26 mouse cellular contexts compared by ENCODE assay signal in the genomic region with DNA sequence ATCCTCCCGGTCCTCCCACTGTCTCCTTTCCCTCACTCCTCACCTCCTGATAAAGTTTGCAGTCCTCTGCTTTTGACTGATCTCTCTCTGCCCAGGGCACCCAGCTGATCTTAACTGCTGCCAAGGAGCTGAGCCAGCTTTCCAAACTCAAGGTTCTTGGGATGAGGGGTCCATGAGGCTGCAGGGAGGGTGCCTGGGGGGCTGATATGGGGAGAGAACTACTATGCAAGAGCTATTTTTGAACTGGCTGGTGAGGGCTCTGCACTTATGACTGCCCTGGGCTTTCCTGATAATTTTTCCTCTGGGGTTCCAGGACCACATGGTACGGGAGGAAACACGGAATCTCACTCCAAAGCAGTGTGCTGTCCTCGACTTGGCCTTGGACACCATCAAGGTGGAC. TPM values are rescaled to one million over a fixed set of nuclear protein-coding genes. Genes with fewer than 3 reads are reported as not detected.
A peak's percentile ranks its signal among the peaks of the same experiment; 100 is the strongest.
DNase-seq lines count a peak whose midpoint lies in the region; ATAC-seq and TF ChIP-seq lines count a peak whose summit lies in the region.
"Had no signal": no experiment of that assay in that cellular context is flagged by ENCODE, and none has a peak within 500 bp of the region (broad histone marks: within the 10 kb centered on the region; RNA-seq: fewer than 3 reads in every experiment).

No protein-coding gene starts in this region.

- H3K9me3 ChIP-seq in heart, embryonic 10.5 days, result no peaks in the 10 kb centered on the region
- H3K9me3 ChIP-seq in heart, embryonic 13.5 days, result no peaks in the 10 kb centered on the region
- H3K9me3 ChIP-seq in heart, embryonic 16.5 days (replicated peaks; ENCODE audit: control insufficient read depth, low read length), result no peaks in the 10 kb centered on the region
- H3K9me3 ChIP-seq: embryonic facial prominence, embryonic 10.5 days; embryonic facial prominence, embryonic 13.5 days; forebrain, embryonic 12.5 days; forebrain, embryonic 15.5 days; hindbrain, embryonic 12.5 days; hindbrain, embryonic 15.5 days had no signal

- peak; percentile 46; the same call in 1 of the 2 replicates for ATAC-seq in heart, embryonic 13.5 days (ENCODE audit: extremely low read depth, insufficient number of reproducible peaks, low FRiP score, low TSS enrichment)
- peak; percentile 81 for ATAC-seq in heart, embryonic 16.5 days (replicated peaks; ENCODE audit: extremely low read depth, insufficient read depth, low FRiP score)
- ATAC-seq: activated CD4-positive, CD25-positive, alpha-beta regulatory T cell, adult 4 months; forebrain, embryonic 15.5 days; intestine, postnatal 0 days had no signal

- H3K27me3 ChIP-seq in heart, embryonic 10.5 days (ENCODE audit: insufficient read depth, poor library complexity, severe bottlenecking), result no peaks in the 10 kb centered on the region
- H3K27me3 ChIP-seq in heart, adult 2 months (ENCODE audit: control insufficient read depth, insufficient read depth, low read length), result no peaks in the 10 kb centered on the region
- H3K27me3 ChIP-seq in heart, embryonic 13.5 days (replicated peaks), result no peaks in the 10 kb centered on the region
- no peaks in the 10 kb centered on the region for H3K27me3 ChIP-seq in heart, embryonic 16.5 days (ENCODE audit: control insufficient read depth, insufficient read depth, low read length)
- H3K27me3 ChIP-seq: embryonic facial prominence, embryonic 13.5 days; forebrain, embryonic 12.5 days; forebrain, embryonic 15.5 days; hindbrain, embryonic 12.5 days; hindbrain, embryonic 15.5 days had no signal

- no peaks in the 10 kb centered on the region for H3K79me2 ChIP-seq in heart, adult 2 months (replicated peaks; ENCODE audit: control insufficient read depth, insufficient read depth, low read length)

- H3K27ac ChIP-seq in heart, embryonic 10.5 days, result peak overlapping the region; percentile 49
- no peak overlapping the region for H3K27ac ChIP-seq in heart, adult 2 months
- peak overlapping the region; percentile 64 for H3K27ac ChIP-seq in heart, embryonic 13.5 days (replicated peaks)
- peak overlapping the region; percentile 66 for H3K27ac ChIP-seq in heart, embryonic 16.5 days (ENCODE audit: low read length)
- H3K27ac ChIP-seq: embryonic facial prominence, embryonic 10.5 days; embryonic facial prominence, embryonic 13.5 days; forebrain, embryonic 12.5 days; forebrain, embryonic 15.5 days; hindbrain, embryonic 12.5 days; hindbrain, embryonic 15.5 days had no signal

- no peak for TF ChIP-seq POLR2A in heart, adult 2 months (IDR thresholded peaks at IDR 0.05; ENCODE audit: insufficient read depth, low read depth, low read length)

- intact Hi-C loops in heart, adult 2 months (cut with DNase I), result no loop called here
- intact Hi-C loops in heart, postnatal 14 days (cut with DNase I), result no loop called here

- H3K4me2 ChIP-seq in heart, embryonic 13.5 days, result 0 out of 2 replicates have a peak overlapping the region, but pooled peaks have one; percentile 4
- no peak overlapping the region for H3K4me2 ChIP-seq in heart, embryonic 16.5 days (ENCODE audit: low read depth, low read length)
- H3K4me2 ChIP-seq: embryonic facial prominence, embryonic 13.5 days; forebrain, embryonic 12.5 days; forebrain, embryonic 15.5 days; hindbrain, embryonic 12.5 days; hindbrain, embryonic 15.5 days had no signal

- no peak for TF ChIP-seq EP300 in heart, adult 2 months (IDR thresholded peaks at IDR 0.05; ENCODE audit: insufficient read depth, low read depth, low read length)

- H3K36me3 ChIP-seq in heart, embryonic 10.5 days, result peaks cover 3% of the 10 kb centered on the region; the same call in 1 of the 2 replicates
- no peaks in the 10 kb centered on the region for H3K36me3 ChIP-seq in heart, adult 2 months (ENCODE audit: control insufficient read depth, insufficient read depth, low read length)
- peaks cover 43% of the 10 kb centered on the region for H3K36me3 ChIP-seq in heart, embryonic 13.5 days
- no peaks in the 10 kb centered on the region for H3K36me3 ChIP-seq in heart, embryonic 16.5 days (ENCODE audit: control insufficient read depth, insufficient read depth)
- H3K36me3 ChIP-seq: embryonic facial prominence, embryonic 10.5 days; embryonic facial prominence, embryonic 13.5 days had no signal

- H3K4me1 ChIP-seq in heart, embryonic 10.5 days, result peaks cover 18% of the 10 kb centered on the region
- H3K4me1 ChIP-seq in heart, adult 2 months (ENCODE audit: control insufficient read depth, insufficient read depth, low read length), result no peaks in the 10 kb centered on the region
- peaks cover 30% of the 10 kb centered on the region for H3K4me1 ChIP-seq in heart, embryonic 13.5 days
- peaks cover 18% of the 10 kb centered on the region for H3K4me1 ChIP-seq in heart, embryonic 16.5 days (ENCODE audit: control insufficient read depth, insufficient read depth, low read length)
- H3K4me1 ChIP-seq: forebrain, embryonic 12.5 days; forebrain, embryonic 15.5 days; hindbrain, embryonic 12.5 days; hindbrain, embryonic 15.5 days had no signal

- TF ChIP-seq CTCF in heart, adult 2 months (IDR thresholded peaks at IDR 0.05), result no peak

- WGBS in heart, embryonic 10.5 days, result 45% methylated on average over 4 of the region's 4 CpGs
- WGBS in heart, adult 2 months, result 50% methylated on average over 4 of the region's 4 CpGs
- 36% methylated on average over 4 of the region's 4 CpGs for WGBS in heart, embryonic 13.5 days
- 29% methylated on average over 4 of the region's 4 CpGs for whole genome bisulfite sequencing in heart, embryonic 16.5 days

- no peak overlapping the region for H3K4me3 ChIP-seq in heart, embryonic 10.5 days
- H3K4me3 ChIP-seq in heart, adult 2 months, result no peak overlapping the region
- no peak overlapping the region for H3K4me3 ChIP-seq in heart, embryonic 13.5 days
- no peak overlapping the region for H3K4me3 ChIP-seq in heart, embryonic 16.5 days (ENCODE audit: low read length)
- H3K4me3 ChIP-seq: embryonic facial prominence, embryonic 10.5 days; embryonic facial prominence, embryonic 13.5 days; erythroblast, embryonic 14.5 days; forebrain, embryonic 12.5 days; forebrain, embryonic 15.5 days; hindbrain, embryonic 12.5 days; hindbrain, embryonic 15.5 days had no signal

- H3K9ac ChIP-seq in heart, adult 2 months (ENCODE audit: low read depth, low read length), result no peak overlapping the region
- H3K9ac ChIP-seq in heart, embryonic 13.5 days, result no peak overlapping the region
- H3K9ac ChIP-seq in heart, embryonic 16.5 days (ENCODE audit: low read length), result peak overlapping the region; percentile 34; the same call in 1 of the 2 replicates
- H3K9ac ChIP-seq: embryonic facial prominence, embryonic 13.5 days; forebrain, embryonic 12.5 days; forebrain, embryonic 15.5 days; hindbrain, embryonic 12.5 days; hindbrain, embryonic 15.5 days had no signal

- no peak for DNase-seq in heart, embryonic 10.5 days (ENCODE audit: low spot score)
- DNase-seq in heart, adult 2 months, result no peak
- no peak for DNase-seq in heart, postnatal 14 days
- no peak for DNase-seq in heart, adult 9 months (ENCODE audit: low spot score in 2 of 2)
- peak; percentile 9 for DNase-seq in ovary, adult 18-20 months (ENCODE audit: low spot score)
- DNase-seq in ovary, postnatal 10 days (ENCODE audit: low spot score), result no peak
- DNase-seq: adrenal gland, adult 8-10 months; adrenal gland, postnatal 25 days; cerebellum, adult 11-12 months; cerebellum, adult 8-10 months; cerebellum, postnatal 10 days; cerebellum, postnatal 36 days; embryo, embryonic 11 days; gastrocnemius, postnatal 25 days; kidney, adult 2 months had no signal

RNA-seq across cellular contexts. Expression of a gene that starts 8.4 kb away (rescaled TPM):
- 0.10 and 0.46 TPM in 2 replicates for polyA plus RNA-seq in heart, embryonic 10.5 days (2016; fragmentation: Nextera tagmentation; extraction: Ambion mirVana)
- total RNA-seq in heart, adult 2 months (2021), result under 1 TPM in 1 of 2 experiments, not detected in 1; 0.08 TPM
- 0.14 and 0.15 TPM in 2 replicates for polyA plus RNA-seq in heart, adult 2 months (2012; rRNA removed)
- 0.08 and 0.15 TPM in 2 replicates for polyA plus RNA-seq in heart, embryonic 13.5 days (2015; fragmentation: Nextera tagmentation; extraction: Ambion mirVana)
- under 1 TPM in 1 of 2 experiments, not detected in 1; 0.10 TPM for total RNA-seq in heart, postnatal 14 days (2021)
- 0.05 and 0.10 TPM in 2 replicates for polyA plus RNA-seq in heart, embryonic 16.5 days (2015; fragmentation: Nextera tagmentation; extraction: Ambion mirVana)
- total RNA-seq: gastrocnemius, postnatal 25 days had no signal
- polyA plus RNA-seq: erythroblast, embryonic 14.5 days had no signal
